Mouse (Mus musculus): ENCODE data around the gene Psmd6. TPM values are rescaled to one million over a fixed set of nuclear protein-coding genes. Genes with fewer than 3 reads are reported as not detected.

The Psmd6 gene
- 101 and 108 TPM in 2 replicates for polyA plus RNA-seq (2015; fragmentation: Nextera tagmentation; extraction: Ambion mirVana)

GRCm38 (mm10) chr14:14120230-14121096 lies at the start of gene Psmd6:
Gene Psmd6, minus strand, starts transcription at chr14:14120984.
- H3K4me3 ChIP-seq (ENCODE audit: low read depth, low read length) = peak within 1 kb of the TSS; percentile 81
- H3K36me3 ChIP-seq (ENCODE audit: control insufficient read depth, insufficient read depth) = peaks cover 14% of the 10 kb centered on the region
- H3K9ac ChIP-seq (ENCODE audit: low read depth, low read length) = peak within 1 kb of the TSS; percentile 89
- H3K9me3 ChIP-seq (replicated peaks; ENCODE audit: control insufficient read depth, low read length) = no peaks in the 10 kb centered on the region
- H3K4me1 ChIP-seq (ENCODE audit: control insufficient read depth, low read depth, low read length) = peaks cover 7% of the 10 kb centered on the region
- peak within 1 kb of the TSS; percentile 57; the same call in 1 of the 2 replicates for H3K27ac ChIP-seq (ENCODE audit: low read length)
- H3K27me3 ChIP-seq (ENCODE audit: control insufficient read depth, insufficient read depth, low read depth, low read length) = no peaks in the 10 kb centered on the region
- under 1% methylated on average over 62 of the region's 68 CpGs for WGBS (ENCODE audit: insufficient replicate concordance)
- ATAC-seq (ENCODE audit: low read depth) = peak; percentile 95
- peak within 1 kb of the TSS; percentile 70 for H3K4me2 ChIP-seq (ENCODE audit: low read depth, low read length)

- 66% methylated on average over 4 of the region's 4 CpGs for WGBS (ENCODE audit: insufficient replicate concordance)
- no peak overlapping the region for H3K9ac ChIP-seq (ENCODE audit: low read depth, low read length)
- H3K4me1 ChIP-seq (ENCODE audit: control insufficient read depth, low read depth, low read length) = no peaks in the 10 kb centered on the region
- H3K27me3 ChIP-seq (ENCODE audit: control insufficient read depth, insufficient read depth, low read depth, low read length) = no peaks in the 10 kb centered on the region
- no peak overlapping the region for H3K4me3 ChIP-seq (ENCODE audit: low read depth, low read length)
- no peak overlapping the region for H3K4me2 ChIP-seq (ENCODE audit: low read depth, low read length)
- no peak overlapping the region for H3K27ac ChIP-seq (ENCODE audit: low read length)
- no peaks in the 10 kb centered on the region for H3K9me3 ChIP-seq (replicated peaks; ENCODE audit: control insufficient read depth, low read length)
- H3K36me3 ChIP-seq (ENCODE audit: control insufficient read depth, insufficient read depth) = peaks cover 30% of the 10 kb centered on the region
- no peak for ATAC-seq (ENCODE audit: low read depth)
Observed at GRCm38 (mm10) chr14:14110710-14111109, 10.1 kb downstream of the Psmd6 start.

GRCm38 (mm10) chr14:14104930-14105318 lies 15.9 kb downstream of the Psmd6 start:
- H3K4me3 ChIP-seq (ENCODE audit: low read depth, low read length) = no peak overlapping the region
- ATAC-seq (ENCODE audit: low read depth) = no peak
- H3K27me3 ChIP-seq (ENCODE audit: control insufficient read depth, insufficient read depth, low read depth, low read length) = no peaks in the 10 kb centered on the region
- no peak overlapping the region for H3K9ac ChIP-seq (ENCODE audit: low read depth, low read length)
- no peak overlapping the region for H3K4me2 ChIP-seq (ENCODE audit: low read depth, low read length)
- no peaks in the 10 kb centered on the region for H3K4me1 ChIP-seq (ENCODE audit: control insufficient read depth, low read depth, low read length)
- 76% methylated on average over 2 of the region's 2 CpGs for WGBS (ENCODE audit: insufficient replicate concordance)
- no peaks in the 10 kb centered on the region for H3K9me3 ChIP-seq (replicated peaks; ENCODE audit: control insufficient read depth, low read length)
- H3K36me3 ChIP-seq (ENCODE audit: control insufficient read depth, insufficient read depth) = peaks cover 8% of the 10 kb centered on the region
- H3K27ac ChIP-seq (ENCODE audit: low read length) = no peak overlapping the region

- no peak overlapping the region for H3K9ac ChIP-seq (ENCODE audit: low read depth, low read length)
- no peak overlapping the region for H3K27ac ChIP-seq (ENCODE audit: low read length)
- H3K9me3 ChIP-seq (replicated peaks; ENCODE audit: control insufficient read depth, low read length) = no peaks in the 10 kb centered on the region
- H3K4me1 ChIP-seq (ENCODE audit: control insufficient read depth, low read depth, low read length) = no peaks in the 10 kb centered on the region
- H3K27me3 ChIP-seq (ENCODE audit: control insufficient read depth, insufficient read depth, low read depth, low read length) = no peaks in the 10 kb centered on the region
- WGBS (ENCODE audit: insufficient replicate concordance) = 69% methylated on average over 13 of the region's 13 CpGs
- H3K36me3 ChIP-seq (ENCODE audit: control insufficient read depth, insufficient read depth) = peaks cover 8% of the 10 kb centered on the region
- no peak for ATAC-seq (ENCODE audit: low read depth)
- no peak overlapping the region for H3K4me3 ChIP-seq (ENCODE audit: low read depth, low read length)
- H3K4me2 ChIP-seq (ENCODE audit: low read depth, low read length) = no peak overlapping the region
Observed at GRCm38 (mm10) chr14:14104213-14104929, 16.4 kb downstream of the Psmd6 start.

GRCm38 (mm10) chr14:14101296-14101695 lies 19.5 kb downstream of the Psmd6 start:
- no peak for ATAC-seq (ENCODE audit: low read depth)
- no peak overlapping the region for H3K9ac ChIP-seq (ENCODE audit: low read depth, low read length)
- no peaks in the 10 kb centered on the region for H3K4me1 ChIP-seq (ENCODE audit: control insufficient read depth, low read depth, low read length)
- WGBS (ENCODE audit: insufficient replicate concordance) = 84% methylated on average over 9 of the region's 9 CpGs
- no peaks in the 10 kb centered on the region for H3K27me3 ChIP-seq (ENCODE audit: control insufficient read depth, insufficient read depth, low read depth, low read length)
- peaks cover 8% of the 10 kb centered on the region for H3K36me3 ChIP-seq (ENCODE audit: control insufficient read depth, insufficient read depth)
- no peaks in the 10 kb centered on the region for H3K9me3 ChIP-seq (replicated peaks; ENCODE audit: control insufficient read depth, low read length)
- no peak overlapping the region for H3K27ac ChIP-seq (ENCODE audit: low read length)
- H3K4me3 ChIP-seq (ENCODE audit: low read depth, low read length) = no peak overlapping the region
- H3K4me2 ChIP-seq (ENCODE audit: low read depth, low read length) = no peak overlapping the region

GRCm38 (mm10) chr14:14100773-14101280 lies 20.0 kb downstream of the Psmd6 start:
- ATAC-seq (ENCODE audit: low read depth) = peak; percentile 20; the same call in 1 of the 2 replicates
- Histone ChIP-seq H3K27ac (ENCODE audit: low read length) (no peak overlapping the region), H3K4me2 (ENCODE audit: low read depth, low read length) (no peak overlapping the region), H3K27me3 (ENCODE audit: control insufficient read depth, insufficient read depth, low read depth, low read length) (no peaks in the 10 kb centered on the region), H3K9ac (ENCODE audit: low read depth, low read length) (no peak overlapping the region), H3K9me3 (replicated peaks; ENCODE audit: control insufficient read depth, low read length) (no peaks in the 10 kb centered on the region), H3K4me3 (ENCODE audit: low read depth, low read length) (no peak overlapping the region), H3K36me3 (ENCODE audit: control insufficient read depth, insufficient read depth) (peaks cover 8% of the 10 kb centered on the region), H3K4me1 (ENCODE audit: control insufficient read depth, low read depth, low read length) (no peaks in the 10 kb centered on the region)
- 62% methylated on average over 8 of the region's 8 CpGs for WGBS (ENCODE audit: insufficient replicate concordance)

GRCm38 (mm10) chr14:14098330-14098980 lies 22.3 kb downstream of the Psmd6 start:
- peak; percentile 69 for ATAC-seq (ENCODE audit: low read depth)
- no peaks in the 10 kb centered on the region for H3K27me3 ChIP-seq (ENCODE audit: control insufficient read depth, insufficient read depth, low read depth, low read length)
- H3K36me3 ChIP-seq (ENCODE audit: control insufficient read depth, insufficient read depth) = peaks cover 6% of the 10 kb centered on the region
- H3K27ac ChIP-seq (ENCODE audit: low read length) = no peak overlapping the region
- no peak overlapping the region for H3K4me3 ChIP-seq (ENCODE audit: low read depth, low read length)
- H3K4me1 ChIP-seq (ENCODE audit: control insufficient read depth, low read depth, low read length) = no peaks in the 10 kb centered on the region
- no peaks in the 10 kb centered on the region for H3K9me3 ChIP-seq (replicated peaks; ENCODE audit: control insufficient read depth, low read length)
- H3K9ac ChIP-seq (ENCODE audit: low read depth, low read length) = no peak overlapping the region
- no peak overlapping the region for H3K4me2 ChIP-seq (ENCODE audit: low read depth, low read length)
- WGBS (ENCODE audit: insufficient replicate concordance) = 27% methylated on average over 10 of the region's 10 CpGs

- Histone ChIP-seq H3K36me3 (ENCODE audit: control insufficient read depth, insufficient read depth) (peaks cover 4% of the 10 kb centered on the region), H3K4me2 (ENCODE audit: low read depth, low read length) (no peak overlapping the region), H3K4me1 (ENCODE audit: control insufficient read depth, low read depth, low read length) (peaks cover 14% of the 10 kb centered on the region; the same call in 1 of the 2 replicates), H3K27me3 (ENCODE audit: control insufficient read depth, insufficient read depth, low read depth, low read length) (no peaks in the 10 kb centered on the region), H3K27ac (ENCODE audit: low read length) (no peak overlapping the region), H3K9ac (ENCODE audit: low read depth, low read length) (no peak overlapping the region), H3K4me3 (ENCODE audit: low read depth, low read length) (no peak overlapping the region), H3K9me3 (replicated peaks; ENCODE audit: control insufficient read depth, low read length) (no peaks in the 10 kb centered on the region)
- ATAC-seq (ENCODE audit: low read depth) = no peak
- WGBS (ENCODE audit: insufficient replicate concordance) = 70% methylated on average over 6 of the region's 6 CpGs
Observed at GRCm38 (mm10) chr14:14090571-14090970, 30.2 kb downstream of the Psmd6 start.

Data from liver, embryonic 16.5 days (tissue).